Mouse (Mus musculus) liver, embryonic 14.5 days (tissue): ENCODE data around the gene Irf9. TPM values are rescaled to one million over a fixed set of nuclear protein-coding genes. Genes with fewer than 3 reads are reported as not detected.

ENCODE experiments used
- ATAC-seq: fragments of 200-750 bp; cut with Nextera tagmentation; 2 replicates; pipeline ENCODE4 v1.8.0; 2017; ENCODE audit warnings: moderate number of reproducible peaks, mild to moderate bottlenecking, moderate library complexity; ENCODE audit not compliant: insufficient read depth
- DNase-seq, 3 experiments: peaks; one replicate each; pipeline ENCODE4 v3.0.0-alpha.2; 2012 to 2013; ENCODE audit warnings: low read depth in 3 of 3, low spot score in 3 of 3
- H3K27ac ChIP-seq: fragments of 300-500 bp; sonication (generic); 2 replicates; pipeline ENCODE4 v1.5.1; 2014; ENCODE audit warnings: moderate library complexity, mild to moderate bottlenecking, control low read depth, inconsistent platforms
- H3K27me3 ChIP-seq: fragments of 300-500 bp; sonication (generic); 2 replicates; pipeline ENCODE4 v1.6.1; 2014; ENCODE audit warnings: mild to moderate bottlenecking, low read length, moderate library complexity; ENCODE audit not compliant: control insufficient read depth, insufficient read depth
- H3K36me3 ChIP-seq: fragments of 300-500 bp; sonication (generic); replicated peaks from 2 replicates; pipeline ENCODE4 v1.6.1; 2014; ENCODE audit warnings: low read depth; ENCODE audit not compliant: control insufficient read depth, insufficient read depth
- H3K4me1 ChIP-seq, 2 experiments: fragments of 200-500 bp in 1 of 2; fragments of 300-500 bp in 1 of 2; sonication (generic) in 1 of 2; replicated peaks; 2 replicates each; pipeline ENCODE4 v1.6.1; 2012 to 2014; ENCODE audit warnings: antibody characterized with exemption in 1 of 2, inconsistent platforms in 1 of 2, low read length in 1 of 2; ENCODE audit not compliant: control insufficient read depth in 2 of 2, insufficient read depth in 2 of 2
- H3K4me2 ChIP-seq: fragments of 300-500 bp; sonication (generic); 2 replicates; pipeline ENCODE4 v1.6.1; 2014; ENCODE audit warnings: low read depth, mild to moderate bottlenecking, control low read depth, moderate library complexity
- H3K4me3 ChIP-seq, 2 experiments: fragments of 200-500 bp in 1 of 2; fragments of 300-500 bp in 1 of 2; sonication (generic) in 1 of 2; 2 replicates each; pipeline ENCODE4 v1.5.1; 2012 to 2014; ENCODE audit warnings: low read depth in 2 of 2, low read length in 2 of 2, mild to moderate bottlenecking in 2 of 2, control low read depth in 1 of 2, inconsistent platforms in 1 of 2, moderate library complexity in 1 of 2; ENCODE audit not compliant: insufficient read depth in 1 of 2
- H3K9ac ChIP-seq: fragments of 300-500 bp; sonication (generic); replicated peaks from 2 replicates; pipeline ENCODE4 v1.6.1; 2014; ENCODE audit warnings: mild to moderate bottlenecking, control low read depth, moderate library complexity
- H3K9me3 ChIP-seq: fragments of 300-500 bp; sonication (generic); 2 replicates; pipeline ENCODE4 v1.6.1; 2016; ENCODE audit warnings: low read length, mixed read lengths; ENCODE audit not compliant: control insufficient read depth
- CTCF ChIP-seq: IDR thresholded peaks from 2 replicates; pipeline ENCODE4 v1.5.1; 2016; ENCODE audit warnings: antibody characterized with exemption, low read depth, control low read depth
- EP300 ChIP-seq: IDR thresholded peaks from 2 replicates; pipeline ENCODE4 v1.6.1; 2016; ENCODE audit warnings: antibody characterized with exemption, low read depth
- WGBS: fragments of 180-500 bp; shearing (Covaris S2); extraction: QIAGEN DNeasy Blood & Tissue Kit; methylation state at CpG from one replicate; pipeline ENCODE4 v1.1.7; 2014; ENCODE audit not compliant: insufficient replicate concordance; 5-methylcytosine and 5-hydroxymethylcytosine counted together
- polyA plus RNA-seq, 2 experiments: library from polyadenylated mRNA; depleted of rRNA in 1 of 2; stranded (reverse) in 1 of 2; unstranded in 1 of 2; fragments of >200 nt; fragmentation: Nextera tagmentation in 1 of 2; extraction: Ambion mirVana in 1 of 2; gene quantifications; 2 replicates each; pipeline versions ENCODE4 v1.2.1 to v1.2.3; 2012 to 2014

Gene Irf9
- polyA plus RNA-seq, 2 experiments = 13.8 to 15.1 TPM

- peaks cover 3% of the 10 kb centered on the region for H3K36me3 ChIP-seq
- TF ChIP-seq EP300 (no peak), CTCF (peak; percentile 28; the same call in 1 of the 2 replicates)
- no peak overlapping the region for H3K9ac ChIP-seq
- no peak overlapping the region for H3K27ac ChIP-seq
- 83% methylated on average over 23 of the region's 23 CpGs for WGBS
- DNase-seq = no peak
- no peak for ATAC-seq
- peak overlapping the region; percentile 70; the same call in 1 of the 2 replicates for H3K4me2 ChIP-seq
- no peak overlapping the region for H3K4me3 ChIP-seq
- H3K4me1 ChIP-seq = peaks cover 14 to 23% of the 10 kb centered on the region in 2 experiments
- H3K9me3 ChIP-seq = no peaks in the 10 kb centered on the region
- no peaks in the 10 kb centered on the region for H3K27me3 ChIP-seq
Observed at GRCm38 (mm10) chr14:55579511-55580496, 23.6 kb upstream of the Irf9 start.

GRCm38 (mm10) chr14:55580731-55581130, 22.6 kb upstream of the Irf9 start:
- 84% methylated on average over 16 of the region's 16 CpGs for WGBS
- ATAC-seq = no peak

GRCm38 (mm10) chr14:55581981-55582681, 21.2 kb upstream of the Irf9 start:
- ATAC-seq = no peak
- Histone ChIP-seq H3K4me3 (no peak overlapping the region), H3K4me1 (peaks cover 29 to 41% of the 10 kb centered on the region in 2 experiments), H3K9ac (no peak overlapping the region), H3K4me2 (no peak overlapping the region), H3K36me3 (peaks cover 3% of the 10 kb centered on the region), H3K9me3 (no peaks in the 10 kb centered on the region), H3K27ac (no peak overlapping the region), H3K27me3 (no peaks in the 10 kb centered on the region)
- DNase-seq = no peak
- whole genome bisulfite sequencing = 73% methylated on average over 9 of the region's 9 CpGs
- no peak for TF ChIP-seq EP300
- TF ChIP-seq CTCF = peak; percentile 69

More at GRCm38 (mm10) chr14:55580731-55581130, 22.6 kb upstream of the Irf9 start:
- Histone ChIP-seq H3K4me2 (no peak overlapping the region), H3K4me3 (no peak overlapping the region), H3K9me3 (no peaks in the 10 kb centered on the region), H3K27ac (no peak overlapping the region), H3K9ac (no peak overlapping the region), H3K27me3 (no peaks in the 10 kb centered on the region), H3K4me1 (peaks cover 19 to 28% of the 10 kb centered on the region in 2 experiments), H3K36me3 (peaks cover 3% of the 10 kb centered on the region)
- DNase-seq = no peak
- TF ChIP-seq EP300 (no peak), CTCF (no peak)

- Histone ChIP-seq H3K27me3 (no peaks in the 10 kb centered on the region), H3K4me3 (peak overlapping the region; percentile 70 to 74), H3K4me1 (peaks cover 26 to 31% of the 10 kb centered on the region in 2 experiments), H3K27ac (peak overlapping the region; percentile 98), H3K4me2 (peak overlapping the region; percentile 99), H3K9ac (peak overlapping the region; percentile 84), H3K9me3 (no peaks in the 10 kb centered on the region), H3K36me3 (peaks cover 5% of the 10 kb centered on the region)
- no peak for TF ChIP-seq CTCF
- TF ChIP-seq EP300 = peak; percentile 9; the same call in 1 of the 2 replicates
- ATAC-seq (no peak), DNase-seq (no peak)
- WGBS = 14% methylated on average over 5 of the region's 5 CpGs
Observed at GRCm38 (mm10) chr14:55584303-55584701, 19.1 kb upstream of the Irf9 start.
